ENCODE assay signal across 25 mouse cellular contexts in genomic region chr10:90464906-90465305, GRCm38 (mm10).
"Had no signal": no experiment of that assay in that cellular context is flagged by ENCODE, and none has a peak within 500 bp of the region (broad histone marks: within the 10 kb centered on the region; RNA-seq: fewer than 3 reads in every experiment).

No protein-coding gene starts in this region.

- ATAC-seq: hindbrain, embryonic 16.5 days; inflammation-experienced regulatory T-cells, adult 6 months; intestine, embryonic 15.5 days; intestine, postnatal 0 days had no signal

- H3K4me3 ChIP-seq: gastrocnemius, adult 2 months; heart, embryonic 10.5 days; heart, embryonic 12.5 days; hindbrain, embryonic 10.5 days; hindbrain, embryonic 12.5 days; intestine, embryonic 15.5 days; layer of hippocampus, adult 2 months; left cerebral cortex, adult 2 months; limb, embryonic 10.5 days; limb, embryonic 12.5 days; liver, embryonic 13.5 days; liver, embryonic 15.5 days had no signal

- H3K4me1 ChIP-seq: heart, embryonic 10.5 days; heart, embryonic 12.5 days; intestine, embryonic 15.5 days; limb, embryonic 10.5 days; limb, embryonic 12.5 days; liver, embryonic 13.5 days; liver, embryonic 15.5 days had no signal

- H3K27ac ChIP-seq: gastrocnemius, adult 2 months; heart, embryonic 10.5 days; hindbrain, embryonic 10.5 days; hindbrain, embryonic 12.5 days; hindbrain, embryonic 14.5 days; intestine, embryonic 15.5 days; layer of hippocampus, adult 2 months; left cerebral cortex, adult 2 months; limb, embryonic 10.5 days; limb, embryonic 12.5 days; liver, embryonic 13.5 days; liver, embryonic 15.5 days had no signal

- H3K9me3 ChIP-seq: heart, embryonic 10.5 days; heart, embryonic 12.5 days; hindbrain, embryonic 12.5 days; intestine, embryonic 15.5 days; limb, embryonic 10.5 days; limb, embryonic 12.5 days; liver, embryonic 13.5 days; liver, embryonic 15.5 days had no signal

- H3K36me3 ChIP-seq: heart, embryonic 10.5 days; heart, embryonic 12.5 days; hindbrain, embryonic 10.5 days; hindbrain, embryonic 12.5 days; intestine, embryonic 15.5 days; limb, embryonic 10.5 days; limb, embryonic 12.5 days; liver, embryonic 13.5 days; liver, embryonic 15.5 days had no signal

- H3K27me3 ChIP-seq: heart, embryonic 12.5 days; hindbrain, embryonic 12.5 days; intestine, embryonic 15.5 days; limb, embryonic 12.5 days; liver, embryonic 13.5 days; liver, embryonic 15.5 days had no signal

- DNase-seq: gastrocnemius, adult 2 months; gastrocnemius, postnatal 10 days; gastrocnemius, postnatal 25 days; heart, adult 18-20 months; heart, postnatal 10 days; heart, postnatal 4 days; kidney, postnatal 10 days; kidney, postnatal 4 days; liver; liver, embryonic 13.5 days had no signal

- H3K9ac ChIP-seq: heart, embryonic 12.5 days; hindbrain, embryonic 12.5 days; hindbrain, embryonic 14.5 days; intestine, embryonic 15.5 days; limb, embryonic 12.5 days; liver, embryonic 13.5 days; liver, embryonic 15.5 days had no signal

- H3K4me2 ChIP-seq: heart, embryonic 12.5 days; hindbrain, embryonic 12.5 days; hindbrain, embryonic 14.5 days; intestine, embryonic 15.5 days; limb, embryonic 12.5 days; liver, embryonic 11.5 days; liver, embryonic 13.5 days; liver, embryonic 15.5 days had no signal
